Mouse (Mus musculus) effector memory CD4-positive, alpha-beta T cell, adult 7 months (primary cell): Measurements from ENCODE around the gene Armh2. TPM values are rescaled to one million over a fixed set of nuclear protein-coding genes. Genes with fewer than 3 reads are reported as not detected.

ENCODE experiments used
- polyA plus RNA-seq: library from polyadenylated mRNA; unstranded; fragments of 100-300 nt; shearing (Covaris generic); gene quantifications from one replicate; pipeline ENCODE4 v1.2.1, GENCODE M21; 2017

The Armh2 gene
- not detected for polyA plus RNA-seq

GRCm38 (mm10) chr13:24741028-24741427 lies at the start of gene Armh2:
Gene Armh2 (plus strand): TSS chr13:24741232.

DNA sequence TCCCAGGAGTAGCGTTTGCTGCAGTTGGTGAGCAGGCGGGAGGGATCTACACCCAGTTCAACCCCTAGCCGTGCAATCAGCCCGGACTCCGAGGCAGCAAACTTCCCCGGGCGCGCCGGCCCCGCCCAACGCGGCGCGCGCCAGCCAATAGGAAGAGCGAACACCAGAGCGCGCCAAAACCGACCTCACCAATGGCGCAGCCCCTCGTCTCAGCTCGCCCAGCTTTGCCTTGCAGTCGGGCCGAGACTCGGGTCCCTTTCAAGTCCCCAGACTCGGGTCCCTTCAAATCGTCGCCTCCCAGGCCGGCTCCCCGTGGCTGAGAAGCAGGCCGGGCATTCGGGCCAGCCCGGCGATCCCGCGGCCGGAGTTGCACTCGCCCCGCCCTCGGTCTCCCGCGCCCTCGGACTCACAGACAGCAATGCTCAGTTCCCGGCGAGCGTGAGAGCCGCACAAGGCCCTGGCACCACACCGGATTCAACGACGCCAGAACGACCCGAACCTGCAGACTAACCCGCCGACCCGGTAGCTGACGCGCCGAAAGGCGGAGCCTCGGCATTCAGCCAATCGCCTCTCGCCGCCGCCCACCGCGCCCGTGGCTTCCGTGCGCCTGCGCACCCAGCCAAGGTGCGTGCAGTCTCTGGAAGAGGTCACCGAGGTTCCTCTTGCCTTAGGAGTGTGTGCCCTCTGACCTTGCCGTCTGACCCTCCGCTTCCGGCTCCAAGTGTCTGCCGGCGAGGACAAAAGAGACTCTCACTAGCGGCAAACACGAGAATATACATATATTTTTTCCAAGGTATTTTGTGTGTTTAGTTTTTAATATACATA lies 20.6 kb downstream of the Armh2 start, which contains the start of gene Gmnn:
Gene Gmnn (minus strand): TSS at position 521 of the 825 bp plus-strand sequence.

Other genes with a start within 250 kb of the Armh2 start
- 358 TPM for gene Ripor2, start 159.0 kb upstream of the Armh2 start, polyA plus RNA-seq
- gene Gmnn, start 20.7 kb downstream of the Armh2 start, polyA plus RNA-seq, result 15.1 TPM
- 20.7 TPM for gene BC005537, start 60.4 kb downstream of the Armh2 start, polyA plus RNA-seq
- gene Acot13, start 90.3 kb downstream of the Armh2 start, polyA plus RNA-seq, result 42.6 TPM
- gene Tdp2, start 90.4 kb downstream of the Armh2 start, polyA plus RNA-seq, result 89.6 TPM
- 0.26 TPM for gene D130043K22Rik, start 103.9 kb downstream of the Armh2 start, polyA plus RNA-seq
- gene Aldh5a1, start 196.4 kb downstream of the Armh2 start, polyA plus RNA-seq, result 0.67 TPM
- gene Gpld1, start 201.9 kb downstream of the Armh2 start, polyA plus RNA-seq, result 0.27 TPM